Mouse (Mus musculus) midbrain, postnatal 0 days (tissue): ENCODE measurements at regions not wholly inside any gene's neighbourhood (a gene's known extent, or its start where the extent isn't known, plus 50 kb on each side); places are given as distances from the start of the nearest gene placed in this dataset.

Experiments
- ATAC-seq: fragments of 200-750 bp; cut with Nextera tagmentation; 2 replicates; pipeline ENCODE4 v1.8.0; 2017; ENCODE audit warnings: moderate number of reproducible peaks, mild to moderate bottlenecking, moderate TSS enrichment, moderate library complexity; ENCODE audit not compliant: low FRiP score
- DNase-seq: peaks from one replicate; pipeline ENCODE4 v3.0.0-alpha.2; 2015; ENCODE audit warnings: low spot score
- H3K27ac ChIP-seq: fragments of 300-500 bp; sonication (generic); 2 replicates; pipeline ENCODE4 v1.5.1; 2014; ENCODE audit warnings: low read depth, mild to moderate bottlenecking, low read length, mixed read lengths
- H3K27me3 ChIP-seq: fragments of 300-500 bp; sonication (generic); 2 replicates; pipeline ENCODE4 v1.6.1; 2014; ENCODE audit warnings: low read length, control low read depth, mixed read lengths; ENCODE audit not compliant: insufficient read depth
- H3K36me3 ChIP-seq: fragments of 300-500 bp; sonication (generic); 2 replicates; pipeline ENCODE4 v1.6.1; 2014; ENCODE audit warnings: low read length, control low read depth, mixed read lengths; ENCODE audit not compliant: insufficient read depth
- H3K4me1 ChIP-seq: fragments of 300-500 bp; sonication (generic); 2 replicates; pipeline ENCODE4 v1.6.1; 2014; ENCODE audit warnings: mild to moderate bottlenecking, control low read depth, antibody characterized with exemption, low read length, mixed read lengths; ENCODE audit not compliant: insufficient read depth
- H3K4me2 ChIP-seq: fragments of 300-500 bp; sonication (generic); 2 replicates; pipeline ENCODE4 v1.6.1; 2014; ENCODE audit warnings: low read depth, mild to moderate bottlenecking, low read length, mixed read lengths; ENCODE audit not compliant: poor library complexity, severe bottlenecking
- H3K4me3 ChIP-seq: fragments of 300-500 bp; sonication (generic); 2 replicates; pipeline ENCODE4 v1.5.1; 2014; ENCODE audit warnings: low read depth, mild to moderate bottlenecking, low read length, moderate library complexity
- H3K9ac ChIP-seq: fragments of 300-500 bp; sonication (generic); replicated peaks from 2 replicates; pipeline ENCODE4 v1.6.1; 2014; ENCODE audit warnings: mild to moderate bottlenecking, low read length, moderate library complexity, mixed read lengths; ENCODE audit not compliant: poor library complexity, severe bottlenecking
- H3K9me3 ChIP-seq: fragments of 300-500 bp; sonication (generic); 2 replicates; pipeline ENCODE4 v1.6.1; 2016; ENCODE audit warnings: low read length, control low read depth
- CTCF ChIP-seq: IDR thresholded peaks from 2 replicates; pipeline ENCODE4 v1.5.1; 2016; ENCODE audit warnings: antibody characterized with exemption, mild to moderate bottlenecking
- WGBS: fragments of 180-500 bp; shearing (Covaris S2); extraction: QIAGEN DNeasy Blood & Tissue Kit; methylation state at CpG from one replicate; pipeline ENCODE4 v1.1.7; 2014; 5-methylcytosine and 5-hydroxymethylcytosine counted together

DNA sequence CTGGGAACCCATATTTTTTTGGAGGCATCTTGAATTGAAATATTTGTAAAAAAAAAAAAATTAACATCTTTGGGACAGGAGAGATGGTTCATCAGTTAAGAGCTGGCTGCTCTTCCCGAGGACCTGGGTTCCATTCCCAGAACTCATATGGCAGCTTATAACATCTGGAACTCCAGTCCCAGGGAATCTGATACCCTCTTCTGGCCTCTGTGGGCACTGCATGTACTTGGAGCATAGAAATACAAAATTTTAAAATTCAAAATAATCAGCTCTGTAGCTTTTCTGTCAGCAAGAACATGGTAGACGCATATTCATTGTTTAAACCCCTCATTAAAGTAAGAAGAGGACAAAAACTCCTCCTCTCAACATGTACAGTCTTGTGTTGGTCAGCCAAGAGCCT lies 52.0 kb upstream of the Morc2a start:
- TF ChIP-seq CTCF: no peak; the same call in 1 of the 2 replicates
- ATAC-seq: no peak
- H3K4me1 ChIP-seq: no peaks in the 10 kb centered on the region
- H3K36me3 ChIP-seq: no peaks in the 10 kb centered on the region
- no peak for DNase-seq
- no peaks in the 10 kb centered on the region for H3K9me3 ChIP-seq
- no peak overlapping the region for H3K9ac ChIP-seq
- no peak overlapping the region for H3K4me3 ChIP-seq
- no peak overlapping the region for H3K27ac ChIP-seq
- no peak overlapping the region for H3K4me2 ChIP-seq
- 97% methylated on average over 2 of the region's 2 CpGs for WGBS
- no peaks in the 10 kb centered on the region for H3K27me3 ChIP-seq

DNA sequence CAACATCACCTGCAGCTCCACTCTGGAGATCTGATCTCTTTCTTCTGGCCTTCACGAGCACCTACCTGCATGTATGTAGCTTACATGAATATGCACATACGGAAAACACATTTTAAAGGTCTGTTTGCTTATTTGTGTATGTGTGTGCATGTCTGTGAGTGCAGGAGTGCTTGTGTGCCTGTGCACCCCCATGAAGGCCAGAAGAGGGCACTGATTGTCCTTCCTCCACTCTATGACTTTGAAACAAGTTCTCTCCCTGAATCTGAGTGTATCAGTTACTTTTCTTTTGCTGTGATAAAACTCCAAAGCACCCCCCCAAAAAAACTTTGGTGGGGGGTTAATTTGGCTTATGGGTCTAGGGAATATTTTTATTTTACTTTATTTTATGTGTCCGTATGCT lies 54.2 kb upstream of the Smtn start:
- no peak for DNase-seq
- Histone ChIP-seq H3K27me3 (no peaks in the 10 kb centered on the region), H3K9me3 (no peaks in the 10 kb centered on the region), H3K36me3 (no peaks in the 10 kb centered on the region), H3K4me3 (no peak overlapping the region), H3K27ac (no peak overlapping the region), H3K4me1 (no peaks in the 10 kb centered on the region), H3K4me2 (no peak overlapping the region), H3K9ac (no peak overlapping the region)
- 93% methylated on average over 3 of the region's 3 CpGs for WGBS
- peak; percentile 30 for TF ChIP-seq CTCF
- ATAC-seq: no peak

DNA sequence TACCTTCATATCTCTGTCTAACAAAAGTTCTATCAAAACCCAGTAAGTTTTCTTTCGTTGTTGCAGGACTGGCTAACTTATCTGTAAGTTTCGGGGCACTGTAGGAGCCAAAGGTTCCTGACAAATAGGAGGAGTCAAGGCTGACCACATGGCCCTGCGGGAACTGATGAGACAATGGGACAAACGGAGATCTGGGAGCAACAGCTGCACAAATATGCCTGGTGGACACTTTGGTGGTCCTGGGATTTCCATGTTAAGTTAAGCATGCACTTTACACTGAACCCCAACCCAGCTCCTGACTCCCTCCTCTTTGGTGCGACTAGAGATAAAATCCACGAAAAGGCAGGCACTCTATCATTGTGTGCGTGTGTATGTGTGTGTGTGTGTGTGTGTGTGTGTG lies 50.7 kb upstream of the Smtn start:
- TF ChIP-seq CTCF: no peak
- Histone ChIP-seq H3K4me1 (no peaks in the 10 kb centered on the region), H3K4me3 (no peak overlapping the region), H3K27ac (no peak overlapping the region), H3K9ac (no peak overlapping the region), H3K4me2 (no peak overlapping the region), H3K27me3 (no peaks in the 10 kb centered on the region), H3K9me3 (no peaks in the 10 kb centered on the region), H3K36me3 (no peaks in the 10 kb centered on the region)
- WGBS: 77% methylated on average over 7 of the region's 7 CpGs
- DNase-seq: no peak
- ATAC-seq: no peak
